Mouse (Mus musculus) liver, adult 2 months (tissue): ENCODE results near the gene Gpr68.

Experiments used
- CTCF ChIP-seq: fragments of 200-500 bp; IDR thresholded peaks from 2 replicates; pipeline ENCODE4 v1.5.1; 2011; ENCODE audit warnings: low read depth, low read length, control low read depth
- POLR2A ChIP-seq: fragments of 200-500 bp; IDR thresholded peaks from 2 replicates; pipeline ENCODE4 v1.6.1; 2011; ENCODE audit warnings: low read length, control low read depth; ENCODE audit not compliant: insufficient read depth; ENCODE audit errors: extremely low read depth

DNA sequence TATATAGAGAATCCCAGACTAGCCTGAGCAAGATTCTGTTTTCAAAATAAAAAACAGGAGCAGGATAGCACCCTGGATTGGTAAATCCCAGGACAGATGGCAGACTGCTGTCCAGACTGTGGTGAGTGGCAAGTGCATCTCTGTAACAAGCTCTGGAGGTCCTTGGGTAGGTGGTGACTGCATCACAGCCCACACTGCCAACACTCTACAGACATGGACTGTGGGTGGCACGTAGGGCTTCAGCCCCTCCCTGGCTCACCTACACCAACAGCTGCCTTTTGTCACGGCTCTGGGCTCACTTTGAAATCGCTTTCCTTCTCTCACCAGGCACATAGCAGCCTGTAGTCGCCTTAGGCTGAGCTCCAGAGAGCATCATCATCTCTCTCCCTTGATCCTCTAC, 35.1 kb upstream of the Gpr68 start:
- TF ChIP-seq POLR2A: no peak
- TF ChIP-seq CTCF: no peak
